Comparison of ENCODE assay signal across 29 mouse cellular contexts in genomic region chr17:36264273-36264925, GRCm38 (mm10). TPM values are rescaled to one million over a fixed set of nuclear protein-coding genes. Genes with fewer than 3 reads are reported as not detected.
DNase-seq lines count a peak whose midpoint lies in the region; ATAC-seq and TF ChIP-seq lines count a peak whose summit lies in the region.
"Had no signal": no experiment of that assay in that cellular context is flagged by ENCODE, and none has a peak within 500 bp of the region (broad histone marks: within the 10 kb centered on the region; RNA-seq: fewer than 3 reads in every experiment).

No protein-coding gene starts in this region.

- no peak for TF ChIP-seq POLR2A in embryonic fibroblast, embryonic 13.5 days (IDR thresholded peaks at IDR 0.05; ENCODE audit: low read depth, low read length)

- no peaks in the 10 kb centered on the region for H3K9me3 ChIP-seq in hindbrain, embryonic 12.5 days (replicated peaks)
- H3K9me3 ChIP-seq: embryonic facial prominence, embryonic 13.5 days; embryonic facial prominence, embryonic 15.5 days; forebrain, embryonic 13.5 days; forebrain, embryonic 15.5 days; G1E had no signal

- no peaks in the 10 kb centered on the region for H3K27me3 ChIP-seq in hindbrain, embryonic 12.5 days
- H3K27me3 ChIP-seq: CH12.LX; embryonic facial prominence, embryonic 13.5 days; embryonic facial prominence, embryonic 15.5 days; forebrain, embryonic 13.5 days; forebrain, embryonic 15.5 days had no signal

- no peak overlapping the region for H3K9ac ChIP-seq in hindbrain, embryonic 12.5 days
- H3K9ac ChIP-seq: embryonic facial prominence, embryonic 13.5 days; embryonic facial prominence, embryonic 15.5 days; forebrain, embryonic 13.5 days; forebrain, embryonic 15.5 days; forebrain, postnatal 0 days had no signal

- H3K27ac ChIP-seq in embryonic fibroblast, embryonic 13.5 days (ENCODE audit: insufficient read depth, low read length), result peak overlapping the region; percentile 50; the same call in 1 of the 2 replicates
- no peak overlapping the region for H3K27ac ChIP-seq in hindbrain, embryonic 12.5 days
- H3K27ac ChIP-seq: embryonic facial prominence, embryonic 13.5 days; embryonic facial prominence, embryonic 15.5 days; forebrain, embryonic 13.5 days; forebrain, embryonic 15.5 days had no signal

- 96% methylated on average over 3 of the region's 3 CpGs for WGBS in hindbrain, embryonic 12.5 days

- peaks cover 87% of the 10 kb centered on the region for H3K36me3 ChIP-seq in hindbrain, embryonic 12.5 days

- DNase-seq in 3T3-L1 (ENCODE audit: low read depth, low spot score) (peak; percentile 80), R1 (ENCODE audit: low read depth, low spot score) (peak; percentile 47)
- peak; percentile 11 for DNase-seq in Muller cell, postnatal 12 days (ENCODE audit: inconsistent ontology term)
- no peak for DNase-seq in adrenal gland, adult 2 months
- DNase-seq in adrenal gland, adult 18-20 months (ENCODE audit: low spot score in 2 of 2), result no peak
- DNase-seq: adrenal gland, postnatal 10 days; adrenal gland, postnatal 25 days; B cell, adult 2 months; cerebellum, adult 11 months; cerebellum, adult 18-20 months; cerebellum, adult 8-10 months; cerebellum, adult 9-11 months; cerebellum, postnatal 14 days; cerebellum, postnatal 36 days; embryo, embryonic 11 days; forebrain, postnatal 0 days had no signal

- no peak overlapping the region for H3K4me2 ChIP-seq in hindbrain, embryonic 12.5 days (replicated peaks)
- H3K4me2 ChIP-seq: embryonic facial prominence, embryonic 13.5 days; embryonic facial prominence, embryonic 15.5 days; forebrain, embryonic 13.5 days; forebrain, embryonic 15.5 days had no signal

- H3K4me1 ChIP-seq in embryonic fibroblast, embryonic 13.5 days (ENCODE audit: control insufficient read depth, insufficient read depth, low read length), result peaks cover 3% of the 10 kb centered on the region; the same call in 1 of the 2 replicates
- H3K4me1 ChIP-seq in hindbrain, embryonic 12.5 days, result no peaks in the 10 kb centered on the region
- H3K4me1 ChIP-seq: embryonic facial prominence, embryonic 13.5 days; embryonic facial prominence, embryonic 15.5 days; forebrain, embryonic 13.5 days; forebrain, embryonic 15.5 days had no signal

- ATAC-seq in hindbrain, embryonic 12.5 days (ENCODE audit: low FRiP score), result no peak
- ATAC-seq: CD4-positive, CD25-positive, alpha-beta regulatory T cell, adult 4 months; forebrain, embryonic 13.5 days; forebrain, embryonic 15.5 days; forebrain, postnatal 0 days had no signal

- no peak overlapping the region for H3K4me3 ChIP-seq in embryonic fibroblast, embryonic 13.5 days (ENCODE audit: insufficient read depth, low read length)
- H3K4me3 ChIP-seq in hindbrain, embryonic 12.5 days, result no peak overlapping the region
- H3K4me3 ChIP-seq: embryonic facial prominence, embryonic 13.5 days; embryonic facial prominence, embryonic 15.5 days; forebrain, embryonic 13.5 days; forebrain, embryonic 15.5 days had no signal

- TF ChIP-seq CTCF in embryonic fibroblast, embryonic 13.5 days (IDR thresholded peaks at IDR 0.05; ENCODE audit: borderline replicate concordance, insufficient read depth, low read length), result no peak

RNA-seq across cellular contexts. Expression of gene Rpp21, which starts 6.5 kb away (rescaled TPM):
- 19.5 and 20.3 TPM in 2 replicates for polyA plus RNA-seq in embryonic fibroblast, embryonic 13.5 days (2011; ENCODE audit: insufficient read length, low read depth, missing spikeins)
- 10 to 100 TPM; 43.6 to 60.5 TPM for total RNA-seq in adrenal gland, adult 2 months (2021)
- 89.4 and 106 TPM in 2 replicates for polyA plus RNA-seq in adrenal gland, adult 2 months (2012; rRNA removed)
- polyA plus RNA-seq in hindbrain, embryonic 12.5 days (2016; fragmentation: Nextera tagmentation; extraction: Ambion mirVana), result 75.5 and 89.2 TPM in 2 replicates
- 10 to 100 TPM; 38.5 to 39.4 TPM for total RNA-seq in adrenal gland, adult 18-20 months (2021)

RNA-seq across cellular contexts. Expression of gene Trim39, which starts 7.6 kb away (rescaled TPM):
- 13.2 and 13.8 TPM in 2 replicates for polyA plus RNA-seq in embryonic fibroblast, embryonic 13.5 days (2011; ENCODE audit: insufficient read length, low read depth, missing spikeins)
- total RNA-seq in adrenal gland, adult 2 months (2021), result 10 to 100 TPM; 16.1 to 18.4 TPM
- polyA plus RNA-seq in adrenal gland, adult 2 months (2012; rRNA removed), result 14.1 and 14.7 TPM in 2 replicates
- polyA plus RNA-seq in hindbrain, embryonic 12.5 days (2016; fragmentation: Nextera tagmentation; extraction: Ambion mirVana), result 26.0 and 28.6 TPM in 2 replicates
- total RNA-seq in adrenal gland, adult 18-20 months (2021), result 10 to 100 TPM; 21.3 to 21.5 TPM

RNA-seq across cellular contexts. Expression of gene H2-M10.2, which starts 21.9 kb away (rescaled TPM):
- not detected in 2 replicates for polyA plus RNA-seq in embryonic fibroblast, embryonic 13.5 days (2011; ENCODE audit: insufficient read length, low read depth, missing spikeins)
- not detected for total RNA-seq in adrenal gland, adult 2 months (2021)
- not detected in 2 replicates for polyA plus RNA-seq in adrenal gland, adult 2 months (2012; rRNA removed)
- polyA plus RNA-seq in hindbrain, embryonic 12.5 days (2016; fragmentation: Nextera tagmentation; extraction: Ambion mirVana), result 0.19 TPM in 1 of 2 replicates, not detected in the other
- not detected for total RNA-seq in adrenal gland, adult 18-20 months (2021)
- total RNA-seq: adrenal gland, postnatal 10 days; adrenal gland, postnatal 25 days; adrenal gland, postnatal 4 days; common myeloid progenitor, adult 5-6 weeks; forebrain, postnatal 0 days; G1E had no signal
- polyA plus RNA-seq: brain, embryonic 14.5 days; embryonic facial prominence, embryonic 11.5 days; embryonic facial prominence, embryonic 13.5 days; embryonic facial prominence, embryonic 15.5 days; forebrain, embryonic 13.5 days; forebrain, embryonic 15.5 days; forebrain, postnatal 0 days; G1E had no signal

Comparison
In these comparisons a context has a peak if more than half of its experiments do, and no peak if none do; other contexts are left out.
1. DNase-seq: peak in 3T3-L1 (single experiment), Muller cell, postnatal 12 days (single experiment) and R1 (single experiment); none in adrenal gland, adult 2 months (single experiment) and adrenal gland, adult 18-20 months (0 of 2).